Mouse (Mus musculus) stomach, embryonic 15.5 days (tissue): Measurements from ENCODE around the gene Tns1. TPM values are rescaled to one million over a fixed set of nuclear protein-coding genes. Genes with fewer than 3 reads are reported as not detected.
A peak's percentile ranks its signal among the peaks of the same experiment; 100 is the strongest.

Experiments used
- ATAC-seq: fragments of 200-750 bp; cut with Nextera tagmentation; 2 replicates; pipeline ENCODE4 v1.8.0; 2017; ENCODE audit warnings: low read depth, moderate number of reproducible peaks, moderate TSS enrichment; ENCODE audit not compliant: insufficient read depth, low FRiP score
- H3K27ac ChIP-seq: fragments of 300-500 bp; sonication (generic); 2 replicates; pipeline ENCODE4 v1.5.1; 2015; ENCODE audit warnings: mild to moderate bottlenecking, inconsistent platforms
- H3K27me3 ChIP-seq: fragments of 300-500 bp; sonication (generic); replicated peaks from 2 replicates; pipeline ENCODE4 v1.6.1; 2015; ENCODE audit warnings: inconsistent platforms
- H3K36me3 ChIP-seq: fragments of 300-500 bp; sonication (generic); 2 replicates; pipeline ENCODE4 v1.6.1; 2015; ENCODE audit warnings: inconsistent platforms
- H3K4me1 ChIP-seq: fragments of 300-500 bp; sonication (generic); 2 replicates; pipeline ENCODE4 v1.6.1; 2015; ENCODE audit warnings: inconsistent platforms
- H3K4me2 ChIP-seq: fragments of 300-500 bp; sonication (generic); 2 replicates; pipeline ENCODE4 v1.6.1; 2015; ENCODE audit warnings: mild to moderate bottlenecking, inconsistent platforms
- H3K4me3 ChIP-seq: fragments of 300-500 bp; sonication (generic); replicated peaks from 2 replicates; pipeline ENCODE4 v1.5.1; 2015; ENCODE audit warnings: inconsistent platforms
- H3K9ac ChIP-seq: fragments of 300-500 bp; sonication (generic); 2 replicates; pipeline ENCODE4 v1.6.1; 2015; ENCODE audit warnings: inconsistent platforms
- H3K9me3 ChIP-seq: fragments of 300-500 bp; sonication (generic); 2 replicates; pipeline ENCODE4 v1.6.1; 2016; ENCODE audit warnings: inconsistent platforms
- WGBS: fragments of 180-500 bp; shearing (Covaris S2); methylation state at CpG from one replicate; pipeline ENCODE4 v1.1.7; 2015; 5-methylcytosine and 5-hydroxymethylcytosine counted together
- polyA plus RNA-seq: library from polyadenylated mRNA; unstranded; fragments of >200 nt; fragmentation: Nextera tagmentation; extraction: Ambion mirVana; gene quantifications from 2 replicates; pipeline ENCODE4 v1.2.1, GENCODE M21; 2015

Gene Tns1
- polyA plus RNA-seq, 1 experiment from 2014 or later: 34.5 TPM

- Histone ChIP-seq H3K4me3 (no peak overlapping the region), H3K9me3 (no peaks in the 10 kb centered on the region), H3K9ac (no peak overlapping the region), H3K36me3 (no peaks in the 10 kb centered on the region), H3K4me2 (no peak overlapping the region), H3K27me3 (no peaks in the 10 kb centered on the region), H3K27ac (no peak overlapping the region), H3K4me1 (peaks cover 11% of the 10 kb centered on the region; the same call in 1 of the 2 replicates)
- WGBS: 62% methylated on average over 2 of the region's 2 CpGs
- ATAC-seq: no peak
Observed at GRCm38 (mm10) chr1:74053068-74053467, 71.2 kb downstream of the Tns1 start.

GRCm38 (mm10) chr1:74051349-74051748, 72.9 kb downstream of the Tns1 start:
- WGBS: 21% methylated on average over 2 of the region's 2 CpGs
- H3K27me3 ChIP-seq: no peaks in the 10 kb centered on the region
- H3K4me2 ChIP-seq: no peak overlapping the region
- no peaks in the 10 kb centered on the region for H3K36me3 ChIP-seq
- H3K4me1 ChIP-seq: peaks cover 23% of the 10 kb centered on the region
- H3K9me3 ChIP-seq: no peaks in the 10 kb centered on the region
- H3K9ac ChIP-seq: no peak overlapping the region
- H3K27ac ChIP-seq: no peak overlapping the region
- ATAC-seq: peak; percentile 20; the same call in 1 of the 2 replicates
- no peak overlapping the region for H3K4me3 ChIP-seq

GRCm38 (mm10) chr1:74049430-74049829, 74.8 kb downstream of the Tns1 start:
- WGBS: 65% methylated on average over 17 of the region's 17 CpGs

GRCm38 (mm10) chr1:74047722-74048121, 76.5 kb downstream of the Tns1 start:
- 62% methylated on average over 6 of the region's 6 CpGs for WGBS
- Histone ChIP-seq H3K27me3 (no peaks in the 10 kb centered on the region), H3K27ac (no peak overlapping the region), H3K9ac (no peak overlapping the region), H3K9me3 (no peaks in the 10 kb centered on the region), H3K36me3 (no peaks in the 10 kb centered on the region), H3K4me2 (no peak overlapping the region), H3K4me1 (peaks cover 24% of the 10 kb centered on the region), H3K4me3 (no peak overlapping the region)
- ATAC-seq: no peak

More at GRCm38 (mm10) chr1:74049430-74049829, 74.8 kb downstream of the Tns1 start:
- Histone ChIP-seq H3K36me3 (no peaks in the 10 kb centered on the region), H3K27ac (no peak overlapping the region), H3K4me3 (no peak overlapping the region), H3K27me3 (no peaks in the 10 kb centered on the region), H3K9ac (no peak overlapping the region), H3K4me1 (peaks cover 23% of the 10 kb centered on the region), H3K9me3 (no peaks in the 10 kb centered on the region), H3K4me2 (no peak overlapping the region)
- no peak for ATAC-seq

GRCm38 (mm10) chr1:74047311-74047710, 76.9 kb downstream of the Tns1 start:
- no peak overlapping the region for H3K4me2 ChIP-seq
- 44% methylated on average over 2 of the region's 2 CpGs for WGBS
- peaks cover 28% of the 10 kb centered on the region for H3K4me1 ChIP-seq
- H3K4me3 ChIP-seq: no peak overlapping the region
- no peak for ATAC-seq
- no peaks in the 10 kb centered on the region for H3K9me3 ChIP-seq
- H3K9ac ChIP-seq: no peak overlapping the region
- no peaks in the 10 kb centered on the region for H3K36me3 ChIP-seq
- no peaks in the 10 kb centered on the region for H3K27me3 ChIP-seq
- no peak overlapping the region for H3K27ac ChIP-seq

GRCm38 (mm10) chr1:74045034-74045433, 79.2 kb downstream of the Tns1 start:
- WGBS: 68% methylated on average over 2 of the region's 2 CpGs
- ATAC-seq: no peak
- H3K4me1 ChIP-seq: peaks cover 45% of the 10 kb centered on the region

GRCm38 (mm10) chr1:74044421-74044820, 79.8 kb downstream of the Tns1 start:
- H3K9ac ChIP-seq: no peak overlapping the region
- H3K36me3 ChIP-seq: no peaks in the 10 kb centered on the region
- H3K27me3 ChIP-seq: no peaks in the 10 kb centered on the region
- H3K4me2 ChIP-seq: no peak overlapping the region
- H3K27ac ChIP-seq: no peak overlapping the region
- no peak for ATAC-seq
- H3K9me3 ChIP-seq: no peaks in the 10 kb centered on the region
- H3K4me1 ChIP-seq: peaks cover 45% of the 10 kb centered on the region
- WGBS: 81% methylated on average over 1 of the region's 1 CpGs
- H3K4me3 ChIP-seq: no peak overlapping the region

More at GRCm38 (mm10) chr1:74045034-74045433, 79.2 kb downstream of the Tns1 start:
- H3K36me3 ChIP-seq: no peaks in the 10 kb centered on the region
- H3K4me2 ChIP-seq: no peak overlapping the region
- no peaks in the 10 kb centered on the region for H3K27me3 ChIP-seq
- no peaks in the 10 kb centered on the region for H3K9me3 ChIP-seq
- H3K27ac ChIP-seq: no peak overlapping the region
- H3K4me3 ChIP-seq: no peak overlapping the region
- no peak overlapping the region for H3K9ac ChIP-seq

GRCm38 (mm10) chr1:74043584-74044105, 80.6 kb downstream of the Tns1 start:
- no peak overlapping the region for H3K27ac ChIP-seq
- peaks cover 45% of the 10 kb centered on the region for H3K4me1 ChIP-seq
- no peak for ATAC-seq
- no peaks in the 10 kb centered on the region for H3K27me3 ChIP-seq
- no peak overlapping the region for H3K4me2 ChIP-seq
- H3K9me3 ChIP-seq: no peaks in the 10 kb centered on the region
- H3K36me3 ChIP-seq: no peaks in the 10 kb centered on the region
- 35% methylated on average over 4 of the region's 4 CpGs for WGBS
- no peak overlapping the region for H3K9ac ChIP-seq
- H3K4me3 ChIP-seq: no peak overlapping the region

GRCm38 (mm10) chr1:74042711-74043467, 81.4 kb downstream of the Tns1 start:
- no peaks in the 10 kb centered on the region for H3K36me3 ChIP-seq
- no peak for ATAC-seq
- H3K27me3 ChIP-seq: no peaks in the 10 kb centered on the region
- H3K4me3 ChIP-seq: no peak overlapping the region
- H3K9me3 ChIP-seq: no peaks in the 10 kb centered on the region
- H3K4me2 ChIP-seq: no peak overlapping the region
- no peak overlapping the region for H3K9ac ChIP-seq
- H3K27ac ChIP-seq: no peak overlapping the region
- peaks cover 44% of the 10 kb centered on the region for H3K4me1 ChIP-seq
- WGBS: 56% methylated on average over 3 of the region's 3 CpGs

GRCm38 (mm10) chr1:74041692-74042091, 82.6 kb downstream of the Tns1 start:
- Histone ChIP-seq H3K36me3 (no peaks in the 10 kb centered on the region), H3K4me1 (peaks cover 39% of the 10 kb centered on the region), H3K27me3 (no peaks in the 10 kb centered on the region), H3K9me3 (no peaks in the 10 kb centered on the region), H3K27ac (no peak overlapping the region; the same call in 1 of the 2 replicates), H3K9ac (no peak overlapping the region), H3K4me3 (no peak overlapping the region), H3K4me2 (no peak overlapping the region)
- WGBS: 29% methylated on average over 8 of the region's 8 CpGs
- ATAC-seq: no peak

GRCm38 (mm10) chr1:74041178-74041577, 83.1 kb downstream of the Tns1 start:
- Histone ChIP-seq H3K27ac (no peak overlapping the region), H3K4me3 (no peak overlapping the region), H3K4me2 (no peak overlapping the region), H3K27me3 (no peaks in the 10 kb centered on the region), H3K9me3 (no peaks in the 10 kb centered on the region), H3K36me3 (no peaks in the 10 kb centered on the region), H3K9ac (no peak overlapping the region), H3K4me1 (peaks cover 44% of the 10 kb centered on the region)
- no peak for ATAC-seq
- 62% methylated on average over 7 of the region's 7 CpGs for whole genome bisulfite sequencing

GRCm38 (mm10) chr1:74036560-74037390, 87.5 kb downstream of the Tns1 start:
- peaks cover 34% of the 10 kb centered on the region for H3K4me1 ChIP-seq

More at GRCm38 (mm10) chr1:74036560-74037390, 87.5 kb downstream of the Tns1 start:
- peak overlapping the region; percentile 35; the same call in 1 of the 2 replicates for H3K9ac ChIP-seq
- peak overlapping the region; percentile 72 for H3K4me2 ChIP-seq
- H3K27me3 ChIP-seq: no peaks in the 10 kb centered on the region
- no peaks in the 10 kb centered on the region for H3K36me3 ChIP-seq
- peak; percentile 68 for ATAC-seq
- WGBS: 2% methylated on average over 35 of the region's 40 CpGs
- peak overlapping the region; percentile 33; the same call in 1 of the 2 replicates for H3K27ac ChIP-seq
- no peaks in the 10 kb centered on the region for H3K9me3 ChIP-seq
- H3K4me3 ChIP-seq: peak overlapping the region; percentile 53
